Mouse (Mus musculus) intestine, postnatal 0 days (tissue): ENCODE measurements at regions not wholly inside any gene's neighbourhood (a gene's known extent, or its start where the extent isn't known, plus 50 kb on each side); places are given as distances from the start of the nearest gene placed in this dataset.

Experiments
- ATAC-seq: fragments of 200-750 bp; cut with Nextera tagmentation; 2 replicates; pipeline ENCODE4 v1.8.0; 2017; ENCODE audit warnings: mild to moderate bottlenecking, moderate TSS enrichment, moderate library complexity
- H3K27ac ChIP-seq: fragments of 300-500 bp; sonication (generic); 2 replicates; pipeline ENCODE4 v1.5.1; 2014; ENCODE audit warnings: mild to moderate bottlenecking, low read depth, low read length, moderate library complexity
- H3K27me3 ChIP-seq: fragments of 300-500 bp; sonication (generic); replicated peaks from 2 replicates; pipeline ENCODE4 v1.6.1; 2014; ENCODE audit warnings: low read length, mixed read lengths; ENCODE audit not compliant: control insufficient read depth, insufficient read depth
- H3K36me3 ChIP-seq: fragments of 300-500 bp; sonication (generic); 2 replicates; pipeline ENCODE4 v1.6.1; 2014; ENCODE audit warnings: mild to moderate bottlenecking, moderate library complexity; ENCODE audit not compliant: control insufficient read depth, insufficient read depth
- H3K4me1 ChIP-seq: fragments of 300-500 bp; sonication (generic); replicated peaks from 2 replicates; pipeline ENCODE4 v1.6.1; 2014; ENCODE audit warnings: antibody characterized with exemption, low read length, mixed read lengths; ENCODE audit not compliant: control insufficient read depth, insufficient read depth
- H3K4me2 ChIP-seq: fragments of 300-500 bp; sonication (generic); replicated peaks from 2 replicates; pipeline ENCODE4 v1.6.1; 2014; ENCODE audit warnings: low read depth, mild to moderate bottlenecking, moderate library complexity
- H3K4me3 ChIP-seq: fragments of 300-500 bp; sonication (generic); 2 replicates; pipeline ENCODE4 v1.5.1; 2014; ENCODE audit warnings: low read depth, low read length
- H3K9ac ChIP-seq: fragments of 300-500 bp; sonication (generic); 2 replicates; pipeline ENCODE4 v1.6.1; 2014; ENCODE audit warnings: mild to moderate bottlenecking, low read depth, low read length
- H3K9me3 ChIP-seq: fragments of 300-500 bp; sonication (generic); 2 replicates; pipeline ENCODE4 v1.6.1; 2016; ENCODE audit warnings: mixed run types; ENCODE audit not compliant: control insufficient read depth
- CTCF ChIP-seq: sonication (generic); IDR thresholded peaks from 2 replicates; pipeline ENCODE4 v1.5.1; 2016; ENCODE audit warnings: low read depth, mild to moderate bottlenecking, control low read depth, antibody characterized with exemption, moderate library complexity
- WGBS: fragments of 180-500 bp; shearing (Covaris S2); extraction: QIAGEN DNeasy Blood & Tissue Kit; methylation state at CpG from one replicate; pipeline ENCODE4 v1.1.7; 2014; 5-methylcytosine and 5-hydroxymethylcytosine counted together

GRCm38 (mm10) chr12:106565263-106565681 is 555.2 kb downstream of the Vrk1 start:
- 23% methylated on average over 6 of the region's 6 CpGs for WGBS
- TF ChIP-seq CTCF, result no peak

GRCm38 (mm10) chr12:106566361-106566760 is 556.3 kb downstream of the Vrk1 start:
- no peaks in the 10 kb centered on the region for H3K9me3 ChIP-seq

More at GRCm38 (mm10) chr12:106565263-106565681, 555.2 kb downstream of the Vrk1 start:
- Histone ChIP-seq H3K9me3 (no peaks in the 10 kb centered on the region), H3K4me1 (no peaks in the 10 kb centered on the region), H3K9ac (no peak overlapping the region), H3K27me3 (no peaks in the 10 kb centered on the region), H3K4me2 (no peak overlapping the region), H3K36me3 (no peaks in the 10 kb centered on the region), H3K27ac (no peak overlapping the region), H3K4me3 (no peak overlapping the region)
- no peak for ATAC-seq

GRCm38 (mm10) chr12:106567116-106567515 is 557.1 kb downstream of the Vrk1 start:
- Histone ChIP-seq H3K4me2 (no peak overlapping the region), H3K9ac (no peak overlapping the region), H3K27me3 (no peaks in the 10 kb centered on the region), H3K36me3 (no peaks in the 10 kb centered on the region), H3K4me1 (no peaks in the 10 kb centered on the region), H3K27ac (no peak overlapping the region), H3K9me3 (no peaks in the 10 kb centered on the region), H3K4me3 (no peak overlapping the region)
- ATAC-seq, result no peak
- 69% methylated on average over 5 of the region's 5 CpGs for WGBS
- no peak for TF ChIP-seq CTCF

More at GRCm38 (mm10) chr12:106566361-106566760, 556.3 kb downstream of the Vrk1 start:
- Histone ChIP-seq H3K36me3 (no peaks in the 10 kb centered on the region), H3K4me3 (no peak overlapping the region), H3K27ac (no peak overlapping the region), H3K27me3 (no peaks in the 10 kb centered on the region), H3K4me1 (no peaks in the 10 kb centered on the region), H3K4me2 (no peak overlapping the region), H3K9ac (no peak overlapping the region)
- WGBS, result 83% methylated on average over 4 of the region's 4 CpGs
- TF ChIP-seq CTCF, result no peak
- ATAC-seq, result no peak

GRCm38 (mm10) chr12:106568541-106569085 is 558.6 kb downstream of the Vrk1 start:
- Histone ChIP-seq H3K9me3 (no peaks in the 10 kb centered on the region), H3K27me3 (no peaks in the 10 kb centered on the region), H3K9ac (no peak overlapping the region), H3K27ac (no peak overlapping the region), H3K36me3 (no peaks in the 10 kb centered on the region), H3K4me1 (no peaks in the 10 kb centered on the region), H3K4me2 (no peak overlapping the region), H3K4me3 (no peak overlapping the region)
- WGBS, result 87% methylated on average over 10 of the region's 10 CpGs
- TF ChIP-seq CTCF, result no peak
- ATAC-seq, result no peak

- no peak for ATAC-seq
- no peaks in the 10 kb centered on the region for H3K27me3 ChIP-seq
Observed at GRCm38 (mm10) chr12:106572956-106573355, 562.9 kb downstream of the Vrk1 start.

GRCm38 (mm10) chr12:106582760-106583159 is 572.7 kb downstream of the Vrk1 start:
- TF ChIP-seq CTCF, result no peak
- H3K36me3 ChIP-seq, result no peaks in the 10 kb centered on the region
- 60% methylated on average over 9 of the region's 9 CpGs for WGBS
- H3K4me1 ChIP-seq, result no peaks in the 10 kb centered on the region
- no peak overlapping the region for H3K27ac ChIP-seq
- H3K4me2 ChIP-seq, result no peak overlapping the region
- no peaks in the 10 kb centered on the region for H3K9me3 ChIP-seq
- ATAC-seq, result no peak
- H3K27me3 ChIP-seq, result no peaks in the 10 kb centered on the region
- no peak overlapping the region for H3K9ac ChIP-seq
- no peak overlapping the region for H3K4me3 ChIP-seq

More at GRCm38 (mm10) chr12:106572956-106573355, 562.9 kb downstream of the Vrk1 start:
- 86% methylated on average over 5 of the region's 5 CpGs for WGBS
- no peak for TF ChIP-seq CTCF
- Histone ChIP-seq H3K36me3 (no peaks in the 10 kb centered on the region), H3K4me3 (no peak overlapping the region), H3K27ac (no peak overlapping the region), H3K9me3 (no peaks in the 10 kb centered on the region), H3K4me2 (no peak overlapping the region), H3K9ac (no peak overlapping the region), H3K4me1 (no peaks in the 10 kb centered on the region)

GRCm38 (mm10) chr12:106585626-106586025 is 575.6 kb downstream of the Vrk1 start:
- WGBS, result 72% methylated on average over 5 of the region's 5 CpGs
- no peak for TF ChIP-seq CTCF
- no peaks in the 10 kb centered on the region for H3K9me3 ChIP-seq
- no peaks in the 10 kb centered on the region for H3K27me3 ChIP-seq
- H3K4me3 ChIP-seq, result no peak overlapping the region
- H3K36me3 ChIP-seq, result no peaks in the 10 kb centered on the region
- no peak overlapping the region for H3K4me2 ChIP-seq
- no peak overlapping the region for H3K27ac ChIP-seq
- H3K9ac ChIP-seq, result no peak overlapping the region
- no peak for ATAC-seq
- no peaks in the 10 kb centered on the region for H3K4me1 ChIP-seq
